Mouse (Mus musculus) olfactory bulb, adult 2 months (tissue): Measurements from ENCODE around the gene Ecm2.

ENCODE experiments used
- CTCF ChIP-seq: fragments of 200-500 bp; IDR thresholded peaks from 2 replicates; pipeline ENCODE4 v1.5.1; 2012; ENCODE audit warnings: low read depth, mild to moderate bottlenecking, low read length, moderate library complexity; ENCODE audit not compliant: insufficient read depth
- POLR2A ChIP-seq: fragments of 200-500 bp; IDR thresholded peaks from 2 replicates; pipeline ENCODE4 v1.6.1; 2012; ENCODE audit warnings: mild to moderate bottlenecking, low read depth, low read length, moderate library complexity; ENCODE audit not compliant: insufficient read depth

GRCm38 (mm10) chr13:49479399-49479798 lies 25.2 kb upstream of the Ecm2 start:
- TF ChIP-seq POLR2A (no peak), CTCF (no peak)
